Mouse (Mus musculus) T-helper 2 cell (primary cell): Measurements from ENCODE around the gene Ghrh.
"Not testable (repeated sequence)": the region's sequence is repeated elsewhere in the genome, so short reads cannot be mapped to it uniquely, and the experiment has no call there.

Experiments used
- in situ Hi-C: fragments of 300-600 bp; cut with MboI, MseI; formaldehyde crosslinking; loops from one replicate; pipeline ENCODE4 v1.15.1; 2025; ENCODE audit warnings: high pct_unique_total_duplicates

Ghrh gene

DNA sequence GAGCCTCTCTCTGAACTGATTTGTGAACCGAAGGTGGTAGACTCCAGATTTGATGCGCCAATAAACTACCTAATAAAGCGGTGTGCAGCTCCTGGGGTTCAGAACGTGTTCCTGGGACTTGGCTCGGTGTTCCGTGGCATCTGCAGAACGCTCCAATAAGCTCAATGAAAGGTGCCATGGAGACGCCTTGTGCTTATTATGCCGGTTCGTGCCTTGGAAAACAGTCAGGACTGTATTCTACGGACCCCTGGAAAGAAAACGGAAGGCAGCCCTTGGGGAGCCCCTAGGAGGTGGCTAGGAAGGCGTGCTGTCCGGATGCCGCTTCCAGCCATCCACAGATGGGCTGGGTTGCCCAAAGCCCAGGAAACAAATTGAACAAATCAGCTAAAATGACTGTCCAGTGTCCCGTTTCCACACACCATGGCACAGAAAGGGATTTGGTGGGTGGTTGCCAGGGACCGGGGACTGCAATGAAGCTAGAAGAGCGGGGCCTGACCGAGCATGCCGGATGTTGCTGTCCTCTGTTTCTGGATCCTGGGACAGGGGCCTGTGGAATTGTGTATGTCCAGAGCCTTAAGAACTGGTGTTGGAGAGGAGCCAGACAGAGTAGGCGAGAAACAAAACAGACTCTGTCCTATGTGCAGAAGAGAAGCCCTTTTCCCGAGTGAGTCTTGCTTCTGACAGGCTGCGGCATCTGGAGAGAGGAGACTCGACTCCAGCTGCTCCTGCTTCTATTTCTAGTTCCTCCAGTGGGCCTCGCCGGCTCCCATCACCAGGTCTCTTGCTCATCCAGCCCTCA, at the start of gene Ghrh:
Gene Ghrh, minus strand, starts transcription at position 146 of the 799 bp plus-strand sequence.
- in situ Hi-C loops = no loop called here

DNA sequence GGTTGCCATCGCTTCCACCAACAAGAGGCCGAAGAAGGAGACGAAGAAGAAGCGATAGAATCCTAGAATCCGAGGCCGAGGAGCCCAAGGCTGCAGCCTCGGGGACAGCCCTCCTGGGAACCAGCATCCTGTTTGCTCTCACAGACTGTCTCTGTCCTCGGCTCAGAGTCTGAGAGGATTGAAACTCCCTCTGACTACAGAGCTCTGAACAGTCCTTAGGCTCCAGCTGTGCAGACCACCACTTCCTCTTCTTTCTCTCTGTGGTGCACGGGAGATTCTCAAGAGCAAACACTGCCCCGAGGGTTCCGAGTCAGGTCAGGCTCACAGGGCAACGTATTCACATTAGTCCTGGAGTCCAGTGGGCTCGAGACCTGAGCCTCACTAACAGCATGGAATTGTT, 48.7 kb upstream of the Ghrh start:
- in situ Hi-C loops = no loop called here

DNA sequence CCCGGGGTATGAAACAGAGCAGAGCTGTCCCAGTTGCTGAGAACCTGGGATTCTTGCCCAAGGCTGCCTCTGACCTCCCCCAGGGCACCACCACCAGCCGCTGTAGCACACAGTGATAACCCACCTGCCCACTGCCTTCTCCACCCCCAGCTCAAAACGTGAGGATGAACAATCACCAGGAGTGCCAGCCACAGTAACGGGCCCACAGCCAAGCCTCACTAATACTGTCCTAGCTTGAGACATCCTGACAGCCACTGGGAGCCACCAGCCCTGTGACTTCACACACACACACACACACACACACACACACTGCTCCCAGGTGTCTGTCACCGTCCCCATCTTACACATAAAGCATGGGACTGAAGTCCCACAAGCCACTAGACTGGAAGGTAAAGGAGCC, 48.1 kb upstream of the Ghrh start:
- in situ Hi-C loops = no loop called here

DNA sequence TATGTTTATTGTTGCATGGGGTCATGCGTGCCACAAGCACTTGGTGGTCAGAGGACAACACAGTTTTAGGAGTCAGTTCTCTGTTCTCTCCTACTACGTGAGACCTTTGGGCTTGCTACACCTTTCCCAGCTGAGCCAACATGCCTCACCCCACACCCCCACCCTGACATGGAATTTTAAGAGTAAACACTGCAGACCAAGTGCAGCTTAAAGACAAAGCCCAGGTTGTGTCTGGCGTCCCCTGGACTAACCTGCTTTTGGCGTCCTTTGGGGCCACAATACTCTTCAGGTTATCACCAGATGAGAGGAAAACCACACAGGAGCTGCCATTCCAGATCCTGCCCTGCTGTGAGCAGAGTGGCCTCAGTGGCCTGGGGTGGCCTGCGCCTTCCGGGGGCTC, 47.6 kb upstream of the Ghrh start:
- in situ Hi-C loops = no loop called here

GRCm38 (mm10) chr2:157393549-157393948, 46.2 kb upstream of the Ghrh start:
- in situ Hi-C loops = no loop called here

- in situ Hi-C loops = no loop called here
Observed at GRCm38 (mm10) chr2:157392331-157392730, 45.0 kb upstream of the Ghrh start.

- in situ Hi-C loops = no loop called here
Observed at GRCm38 (mm10) chr2:157389591-157389921, 42.2 kb upstream of the Ghrh start.

- in situ Hi-C loops = not testable (repeated sequence)
Observed at GRCm38 (mm10) chr2:157388901-157389590, 41.7 kb upstream of the Ghrh start.

- in situ Hi-C loops = no loop called here
Observed at GRCm38 (mm10) chr2:157384836-157385235, 37.5 kb upstream of the Ghrh start.

- in situ Hi-C loops = no loop called here
Observed at GRCm38 (mm10) chr2:157376995-157377394, 29.7 kb upstream of the Ghrh start.

DNA sequence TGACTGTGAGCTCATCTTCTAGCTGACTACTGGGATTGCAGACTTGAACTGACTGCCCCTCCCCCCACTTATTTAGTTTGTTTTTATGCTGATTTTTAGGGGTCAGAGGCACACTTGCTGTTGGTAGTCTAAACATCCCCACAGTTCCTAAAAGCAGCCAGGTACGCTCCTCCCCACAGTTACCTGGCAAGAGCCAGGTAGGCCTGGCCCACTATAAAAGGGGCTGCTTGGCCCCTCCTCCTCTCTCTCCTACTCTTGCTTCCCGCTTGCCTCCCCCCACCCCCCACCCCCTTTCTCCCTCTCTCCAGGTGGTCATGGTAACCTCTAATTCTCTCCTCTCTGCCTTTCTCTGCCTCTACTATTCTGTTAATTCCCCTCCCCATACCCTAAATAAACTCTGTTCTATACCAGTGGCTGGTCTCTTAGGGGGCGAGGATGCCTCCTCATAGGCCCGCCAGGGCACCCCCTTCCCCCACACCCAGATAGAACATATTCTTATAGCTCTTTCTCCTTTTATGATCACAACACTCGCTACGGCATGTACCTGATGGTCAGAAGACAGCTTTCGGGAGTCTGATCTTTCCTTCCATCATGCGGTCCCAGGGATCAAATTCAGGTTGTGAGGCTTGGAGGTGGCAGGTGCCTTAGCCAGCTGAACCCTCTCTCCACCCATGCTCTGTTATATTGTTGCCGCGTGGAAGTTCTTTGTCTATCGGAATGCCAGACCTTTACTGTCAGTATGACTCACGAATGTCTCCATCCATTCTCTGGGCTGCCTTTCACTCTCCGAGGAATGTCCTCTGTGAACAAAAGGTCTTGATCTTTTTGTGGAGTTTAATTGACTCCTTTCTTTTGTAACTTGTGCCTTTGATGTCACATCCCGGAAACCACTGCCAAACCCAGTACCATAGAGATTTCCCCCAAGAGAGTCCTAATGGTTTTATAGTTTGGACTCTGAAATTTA, 28.8 kb upstream of the Ghrh start:
- in situ Hi-C loops = no loop called here

- in situ Hi-C loops = no loop called here
Observed at GRCm38 (mm10) chr2:157375051-157375450, 27.7 kb upstream of the Ghrh start.

- in situ Hi-C loops = no loop called here
Observed at GRCm38 (mm10) chr2:157373681-157374080, 26.4 kb upstream of the Ghrh start.

GRCm38 (mm10) chr2:157371696-157372095, 24.4 kb upstream of the Ghrh start:
- in situ Hi-C loops = no loop called here

DNA sequence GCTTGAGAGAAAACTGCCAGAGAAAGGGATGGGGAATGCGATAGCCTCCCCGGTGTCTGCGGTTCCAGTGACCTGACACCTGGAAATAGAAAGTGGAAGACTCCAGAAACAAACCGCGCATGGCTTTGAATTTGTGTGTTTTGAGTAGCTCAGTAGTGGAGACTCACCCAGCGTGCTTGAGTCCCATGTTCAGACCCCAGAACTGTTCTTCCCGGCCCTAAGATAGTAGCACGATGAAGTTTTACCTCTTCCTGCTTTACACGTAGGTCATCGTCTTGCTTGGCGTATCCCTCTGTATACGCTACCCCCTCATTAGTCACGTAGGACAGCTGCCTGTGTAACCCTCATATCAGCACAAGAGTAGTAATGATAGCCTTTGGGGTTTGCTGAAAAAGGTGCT, 20.7 kb upstream of the Ghrh start:
- in situ Hi-C loops = no loop called here

DNA sequence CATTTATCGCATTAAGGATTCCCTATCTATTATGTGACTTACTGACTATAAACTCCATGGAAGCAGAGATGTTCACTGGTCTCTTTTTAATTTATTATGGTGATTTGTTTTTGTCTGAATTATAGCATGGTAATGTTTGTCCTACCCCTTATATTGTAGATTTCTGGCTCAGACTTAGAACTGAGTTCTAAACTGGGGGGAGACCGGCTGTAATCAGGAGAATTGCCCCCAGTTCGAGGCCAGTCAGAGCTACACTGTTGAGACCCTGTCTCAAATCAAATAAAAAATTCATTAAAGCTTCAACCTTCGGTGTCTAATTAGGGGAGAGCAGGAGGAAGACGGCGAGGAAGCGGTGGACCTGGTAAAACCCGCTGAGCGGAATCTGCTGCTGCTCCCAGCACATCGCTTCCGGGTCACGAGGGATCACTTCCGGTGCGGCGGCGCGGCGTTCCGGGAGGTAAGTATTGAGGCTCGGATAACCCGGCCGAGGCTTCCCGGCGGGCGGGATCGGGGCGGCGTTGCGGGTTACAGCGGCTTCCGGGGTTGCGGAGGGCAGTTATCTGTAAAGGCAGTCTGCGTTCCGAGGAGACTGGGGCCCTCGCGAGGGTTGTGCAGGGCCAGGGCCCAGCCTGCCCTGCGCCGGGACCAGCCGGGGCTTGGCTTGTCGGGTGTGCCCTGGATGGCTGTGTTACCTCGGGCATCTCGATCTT, 20.0 kb upstream of the Ghrh start, which contains the start of gene Manbal:
Gene Manbal, plus strand, starts transcription at position 411 of the 710 bp plus-strand sequence.
- in situ Hi-C loops = no loop called here

GRCm38 (mm10) chr2:157366762-157367161, 19.5 kb upstream of the Ghrh start:
- in situ Hi-C loops = no loop called here

DNA sequence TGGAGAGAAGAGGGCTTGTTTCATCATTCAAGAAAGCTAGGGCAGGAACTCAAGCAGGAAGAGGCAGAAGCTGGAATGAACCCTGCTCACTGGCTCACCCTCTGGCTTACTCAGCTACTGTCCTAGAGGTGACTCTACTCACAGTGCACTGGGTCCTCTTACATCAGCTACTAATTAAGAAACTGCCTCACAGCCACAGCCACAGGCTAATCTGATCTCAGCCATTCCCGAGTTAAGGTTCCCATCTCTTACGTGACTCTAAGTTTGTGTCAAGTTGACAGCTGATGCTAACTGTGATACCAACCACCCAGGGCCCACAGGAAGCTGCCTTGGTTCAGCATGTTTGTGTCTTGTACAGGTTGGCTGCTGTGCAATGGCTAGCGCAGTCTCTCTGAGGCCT, 15.7 kb upstream of the Ghrh start:
- in situ Hi-C loops = no loop called here

DNA sequence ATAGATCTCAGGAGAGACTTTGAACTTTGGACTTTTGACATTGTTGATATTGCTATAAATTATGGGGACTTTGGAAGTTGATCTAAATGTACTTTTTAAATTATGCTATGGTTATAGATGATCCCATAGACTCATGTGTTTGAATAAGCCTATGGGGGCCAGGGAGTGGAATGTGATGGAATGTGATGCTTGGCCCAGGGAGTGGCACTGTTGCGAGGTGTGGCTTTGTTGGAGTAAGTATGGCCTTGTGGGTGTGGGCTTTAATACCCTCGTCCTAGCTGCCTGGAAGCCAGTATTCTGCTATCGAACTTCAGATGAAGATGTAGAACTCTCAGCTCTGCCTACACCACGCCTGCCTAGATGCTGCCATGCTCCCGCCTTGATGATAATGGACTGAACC, 12.7 kb upstream of the Ghrh start:
- in situ Hi-C loops = no loop called here

DNA sequence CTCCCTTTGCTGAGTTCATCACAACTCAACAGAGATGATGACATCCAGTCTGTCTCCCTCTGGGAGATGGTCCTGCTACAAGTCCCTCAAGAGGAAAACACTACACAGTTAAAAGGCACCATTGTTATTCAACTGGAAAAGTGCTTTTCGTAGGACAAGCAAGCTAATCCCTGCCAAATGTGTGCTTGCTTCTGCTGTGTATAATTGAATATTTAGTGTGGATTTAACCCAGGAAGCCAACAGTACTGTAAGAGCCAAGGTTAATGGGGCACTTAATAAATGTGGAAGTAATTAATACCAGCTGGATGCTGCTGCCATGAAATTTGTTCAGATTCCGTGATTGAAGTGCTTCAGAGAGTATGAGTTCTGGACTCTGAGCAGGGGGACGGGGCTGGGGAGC, 6.8 kb upstream of the Ghrh start:
- in situ Hi-C loops = no loop called here

DNA sequence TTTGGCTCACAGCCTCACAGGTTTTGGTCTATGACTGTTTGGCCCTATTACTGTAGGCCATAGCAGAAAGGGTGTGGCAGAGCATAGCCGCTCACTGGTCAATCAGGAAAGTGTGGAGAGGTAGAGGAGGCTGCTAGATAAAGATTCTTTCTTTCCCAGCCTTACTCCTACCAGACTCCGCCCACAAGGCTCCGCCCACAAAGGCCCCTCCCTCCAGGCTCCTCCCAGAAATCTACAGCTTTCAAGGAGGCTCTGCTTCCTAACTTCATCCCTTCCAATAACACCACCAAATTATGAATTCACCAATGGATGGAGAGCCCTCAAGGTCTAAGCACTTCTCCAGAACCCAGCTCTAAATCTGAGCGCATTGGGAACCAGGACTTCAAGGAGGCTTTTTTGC, 5.9 kb upstream of the Ghrh start:
- in situ Hi-C loops = no loop called here
